Comparison of ENCODE assay signal across 28 mouse cellular contexts in genomic region chr19:11980471-11980870, GRCm38 (mm10).
"Had no signal": no experiment of that assay in that cellular context is flagged by ENCODE, and none has a peak within 500 bp of the region (broad histone marks: within the 10 kb centered on the region; RNA-seq: fewer than 3 reads in every experiment).

No protein-coding gene starts in this region.

- H3K27ac ChIP-seq: embryonic facial prominence, embryonic 10.5 days; embryonic facial prominence, embryonic 12.5 days; embryonic facial prominence, embryonic 13.5 days; embryonic facial prominence, embryonic 15.5 days; forebrain, embryonic 10.5 days; forebrain, embryonic 12.5 days; forebrain, embryonic 13.5 days; forebrain, embryonic 15.5 days; gastrocnemius, adult 2 months; heart, adult 2 months had no signal

- H3K4me1 ChIP-seq: embryonic facial prominence, embryonic 10.5 days; embryonic facial prominence, embryonic 12.5 days; embryonic facial prominence, embryonic 13.5 days; embryonic facial prominence, embryonic 15.5 days; forebrain, embryonic 10.5 days; forebrain, embryonic 12.5 days; forebrain, embryonic 13.5 days; forebrain, embryonic 15.5 days had no signal

- DNase-seq: cerebellum, adult 2 months; cerebellum, adult 8-10 months; cerebellum, adult 9-10 months; cerebellum, adult 9-11 months; cerebellum, postnatal 10 days; cerebellum, postnatal 14 days; cerebellum, postnatal 25 days; cerebellum, postnatal 36 days; embryo, embryonic 11 days; forebrain, postnatal 0 days; gastrocnemius, adult 2 months; gastrocnemius, postnatal 10 days; gastrocnemius, postnatal 14 days; gastrocnemius, postnatal 25 days; gastrocnemius, postnatal 36 days; heart, adult 18-20 months; heart, adult 2 months had no signal

- H3K9ac ChIP-seq: embryonic facial prominence, embryonic 12.5 days; embryonic facial prominence, embryonic 13.5 days; embryonic facial prominence, embryonic 15.5 days; forebrain, embryonic 12.5 days; forebrain, embryonic 13.5 days; forebrain, embryonic 15.5 days; forebrain, postnatal 0 days had no signal

- H3K4me3 ChIP-seq: embryonic facial prominence, embryonic 10.5 days; embryonic facial prominence, embryonic 12.5 days; embryonic facial prominence, embryonic 13.5 days; embryonic facial prominence, embryonic 15.5 days; erythroblast, embryonic 14.5 days; forebrain, embryonic 10.5 days; forebrain, embryonic 12.5 days; forebrain, embryonic 13.5 days; forebrain, embryonic 15.5 days; gastrocnemius, adult 2 months; heart, adult 2 months had no signal

- ATAC-seq: forebrain, embryonic 13.5 days; forebrain, embryonic 14.5 days; forebrain, embryonic 15.5 days; forebrain, embryonic 16.5 days; forebrain, postnatal 0 days had no signal

- H3K4me2 ChIP-seq: embryonic facial prominence, embryonic 12.5 days; embryonic facial prominence, embryonic 13.5 days; embryonic facial prominence, embryonic 15.5 days; forebrain, embryonic 12.5 days; forebrain, embryonic 13.5 days; forebrain, embryonic 15.5 days had no signal

- H3K27me3 ChIP-seq: embryonic facial prominence, embryonic 12.5 days; embryonic facial prominence, embryonic 13.5 days; embryonic facial prominence, embryonic 15.5 days; forebrain, embryonic 12.5 days; forebrain, embryonic 13.5 days; forebrain, embryonic 15.5 days had no signal

- H3K9me3 ChIP-seq: embryonic facial prominence, embryonic 10.5 days; embryonic facial prominence, embryonic 12.5 days; embryonic facial prominence, embryonic 13.5 days; embryonic facial prominence, embryonic 15.5 days; forebrain, embryonic 10.5 days; forebrain, embryonic 12.5 days; forebrain, embryonic 13.5 days; forebrain, embryonic 15.5 days had no signal
